Mouse (Mus musculus) testis, adult 2 months (tissue): ENCODE measurements around the gene Bpifa1.

Experiments
- CTCF ChIP-seq: fragments of 200-500 bp; IDR thresholded peaks from 2 replicates; pipeline ENCODE4 v1.5.1; 2012; ENCODE audit warnings: low read depth, mild to moderate bottlenecking, inconsistent platforms, low read length, moderate library complexity; ENCODE audit not compliant: control insufficient read depth, insufficient read depth, insufficient replicate concordance
- POLR2A ChIP-seq: fragments of 200-500 bp; IDR thresholded peaks from 2 replicates; pipeline ENCODE4 v1.6.1; 2012; ENCODE audit warnings: low read depth, mild to moderate bottlenecking, inconsistent platforms, low read length, moderate library complexity; ENCODE audit not compliant: control insufficient read depth

DNA sequence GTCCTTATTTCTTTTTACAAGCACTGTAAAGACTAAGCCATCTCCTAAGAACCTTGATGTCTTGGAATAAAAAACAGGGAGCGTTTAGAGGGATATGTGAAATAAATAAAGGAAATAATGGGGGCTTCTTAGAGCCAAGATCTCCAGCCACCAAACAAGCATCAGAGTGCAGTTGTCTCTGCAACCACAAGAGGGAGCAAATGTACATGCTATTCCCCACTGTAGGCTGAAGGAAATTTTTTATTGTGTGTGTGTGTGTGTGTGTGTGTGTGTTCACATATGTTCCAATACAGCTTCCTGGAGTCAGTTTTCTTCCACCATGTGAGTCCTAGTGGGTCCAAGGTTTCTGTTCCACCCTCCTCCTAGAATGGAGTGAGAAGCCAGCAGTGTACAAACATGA lies 30.6 kb downstream of the Bpifa1 start:
- TF ChIP-seq POLR2A (no peak), CTCF (no peak)
